Mouse (Mus musculus): ENCODE measurements at regions not wholly inside any gene's neighbourhood (a gene's known extent, or its start where the extent isn't known, plus 50 kb on each side); places are given as distances from the start of the nearest gene placed in this dataset.
"Not testable (repeated sequence)": the region's sequence is repeated elsewhere in the genome, so short reads cannot be mapped to it uniquely, and the experiment has no call there.

DNA sequence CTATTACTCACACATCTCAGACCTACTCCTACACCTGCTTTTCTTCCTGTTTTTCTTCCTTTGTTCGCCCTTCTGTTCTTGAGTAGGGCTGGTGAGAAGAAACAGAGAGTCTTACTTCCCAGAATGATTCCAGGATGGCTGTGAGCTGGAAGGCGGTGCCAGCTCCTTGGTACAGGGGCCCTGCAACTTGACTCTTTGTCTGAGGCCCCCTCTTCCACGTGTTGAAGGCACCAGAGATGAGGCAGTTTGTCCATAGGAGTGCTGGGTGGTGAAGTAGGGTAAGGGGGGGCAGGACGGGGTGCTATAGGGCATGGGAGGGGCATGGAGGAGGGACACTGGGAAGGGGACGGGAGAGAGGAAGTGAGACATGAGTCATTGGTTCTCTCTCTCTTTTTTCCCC is 60.8 kb downstream of the Dmrta2 start:
- DNase-seq = no peak

DNA sequence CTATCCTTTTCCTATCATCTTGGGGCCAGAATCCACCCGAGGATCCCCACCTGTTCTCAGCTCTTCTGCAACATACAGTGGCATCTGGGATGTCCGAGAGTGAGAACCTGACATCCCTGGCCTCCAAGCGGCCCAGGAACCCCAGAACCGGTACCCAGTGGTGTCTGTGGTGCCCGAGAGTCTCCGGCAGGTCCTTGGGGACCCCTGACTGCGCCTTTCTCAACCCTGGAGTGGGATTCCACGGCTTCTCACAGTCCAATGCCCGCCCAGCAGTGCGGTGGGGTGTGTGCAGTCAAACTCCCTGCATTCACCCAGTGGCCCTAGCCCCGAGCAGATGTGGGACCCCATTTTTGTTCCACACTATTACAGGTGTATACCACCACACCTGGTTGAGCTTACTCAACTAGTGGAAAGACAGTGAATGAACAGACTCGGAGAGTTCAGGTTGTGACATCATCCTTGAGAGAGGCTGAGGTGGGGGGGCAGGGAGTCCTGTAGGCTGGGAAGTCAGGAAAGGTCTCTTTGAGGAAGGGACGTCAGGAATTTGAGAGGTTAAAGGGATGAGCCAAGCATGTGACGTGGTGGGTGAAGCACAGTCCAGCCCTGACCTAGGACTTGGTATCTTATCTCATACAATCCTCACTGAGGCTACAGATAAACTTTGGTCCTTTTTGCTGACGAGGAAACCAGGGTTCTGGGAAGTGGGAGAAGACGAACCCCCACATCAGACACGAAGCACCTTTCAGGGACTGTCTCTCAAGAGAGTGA is 67.2 kb downstream of the Dmrta2 start:
- DNase-seq = no peak

DNA sequence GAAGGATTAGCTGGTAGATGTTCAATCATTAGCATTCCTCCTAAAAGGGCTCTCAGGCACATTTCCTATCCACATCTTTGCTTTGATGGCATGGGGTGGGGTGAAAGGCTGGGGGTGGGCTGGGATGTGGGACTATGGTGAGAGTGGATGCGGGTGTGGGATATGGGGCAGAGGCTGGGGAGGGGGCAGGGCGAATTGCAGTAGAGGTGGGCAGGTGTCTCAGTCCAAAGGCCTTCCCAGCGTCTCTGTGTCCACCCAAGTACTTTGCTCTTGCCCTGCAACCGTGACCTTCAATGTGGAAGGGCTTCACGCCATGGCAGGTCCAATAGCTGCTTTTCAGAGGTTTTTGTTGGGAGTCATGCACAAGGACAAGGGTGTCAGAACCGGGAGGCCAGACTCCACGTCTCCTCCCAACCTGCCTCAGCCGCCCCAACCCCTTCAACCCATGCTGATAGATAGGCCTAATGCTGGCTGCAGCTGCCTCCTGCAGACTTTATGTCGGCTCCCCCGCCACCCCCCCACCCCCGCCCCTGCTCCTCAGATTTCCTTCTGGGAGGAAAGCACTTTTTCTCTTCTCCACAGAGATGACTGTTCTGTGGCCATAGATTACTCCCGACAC is 67.9 kb downstream of the Dmrta2 start:
- DNase-seq = no peak

DNA sequence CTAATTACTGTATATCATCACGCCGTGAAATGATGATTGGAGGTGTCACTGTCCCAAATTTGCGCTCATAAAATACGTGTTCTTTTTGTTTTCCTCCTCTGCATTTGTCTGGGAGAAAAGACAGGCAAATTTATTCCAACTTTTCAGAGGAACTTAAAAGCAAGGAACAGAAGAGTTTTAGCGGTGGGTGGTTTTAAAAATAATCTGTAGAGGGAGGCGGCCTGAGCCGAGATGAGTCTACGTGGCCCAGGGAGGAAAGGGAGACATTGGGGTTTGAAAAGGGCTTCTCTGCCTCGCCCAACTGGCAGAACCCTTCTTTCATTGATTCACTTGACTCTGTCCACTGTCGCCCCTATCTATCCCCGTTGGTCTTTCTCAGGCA is 68.4 kb downstream of the Dmrta2 start:
- no peak for DNase-seq

DNA sequence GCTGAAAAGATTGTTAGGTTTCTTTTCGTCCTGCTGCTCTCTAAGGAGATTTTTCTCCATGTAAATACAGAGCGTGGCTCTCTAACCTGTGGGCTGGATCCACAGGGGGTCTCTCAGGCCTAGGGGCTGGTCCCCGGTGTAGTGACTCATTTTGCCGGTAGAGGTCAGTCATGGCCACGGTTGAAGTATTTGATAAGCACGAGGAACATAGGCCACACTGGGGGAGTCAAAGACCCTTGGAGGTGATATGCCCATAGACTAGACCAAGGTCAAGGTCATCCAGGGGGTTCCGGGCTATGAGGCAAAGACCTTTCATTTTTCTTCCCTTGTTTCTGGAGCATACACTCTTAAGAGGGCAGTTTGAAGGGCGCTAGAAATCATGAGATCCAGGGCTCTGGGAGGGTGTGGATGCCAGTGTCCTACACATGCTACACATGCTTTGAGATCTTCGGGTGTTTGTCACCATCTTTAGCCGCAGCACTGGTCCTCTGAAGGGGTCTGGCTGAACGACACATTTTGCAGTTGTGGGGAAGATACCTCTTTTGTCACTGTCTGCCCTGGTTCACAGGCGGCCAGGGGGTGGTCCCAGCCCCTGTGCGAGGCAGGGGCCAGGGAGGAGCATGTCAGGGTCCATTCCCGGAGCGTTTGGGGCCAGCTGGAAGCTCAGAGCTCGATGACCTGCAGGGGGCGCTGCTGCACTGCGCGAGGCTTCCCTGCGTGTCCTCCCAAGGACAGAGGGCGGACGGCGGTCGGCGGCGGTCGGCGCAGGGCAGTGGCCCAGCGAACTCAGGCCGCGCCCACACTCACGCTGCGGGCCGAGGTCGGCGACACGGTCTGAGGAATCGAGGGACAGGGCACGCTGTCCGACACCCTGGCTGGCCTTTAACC is 72.8 kb downstream of the Dmrta2 start:
- DNase-seq = peak; percentile 94 to 97

DNA sequence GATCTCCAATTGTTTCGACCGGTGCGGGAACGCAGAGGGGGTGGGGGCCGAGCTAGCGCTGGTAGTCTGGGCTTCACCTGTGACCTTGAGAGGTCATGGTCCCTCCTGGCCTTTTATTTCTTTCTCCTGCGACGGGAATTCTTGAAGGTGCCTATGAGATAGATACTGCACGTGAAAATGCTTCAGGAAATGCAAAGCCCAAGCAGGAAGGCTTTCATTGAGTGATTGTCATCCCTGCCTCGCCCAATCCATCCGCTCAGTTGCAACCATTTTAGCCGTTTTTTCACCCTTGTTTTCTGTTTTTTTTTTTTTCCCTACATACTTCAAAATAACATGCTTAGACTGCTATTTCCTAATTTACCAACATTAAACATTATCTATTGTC is 73.4 kb downstream of the Dmrta2 start:
- DNase-seq = no peak

DNA sequence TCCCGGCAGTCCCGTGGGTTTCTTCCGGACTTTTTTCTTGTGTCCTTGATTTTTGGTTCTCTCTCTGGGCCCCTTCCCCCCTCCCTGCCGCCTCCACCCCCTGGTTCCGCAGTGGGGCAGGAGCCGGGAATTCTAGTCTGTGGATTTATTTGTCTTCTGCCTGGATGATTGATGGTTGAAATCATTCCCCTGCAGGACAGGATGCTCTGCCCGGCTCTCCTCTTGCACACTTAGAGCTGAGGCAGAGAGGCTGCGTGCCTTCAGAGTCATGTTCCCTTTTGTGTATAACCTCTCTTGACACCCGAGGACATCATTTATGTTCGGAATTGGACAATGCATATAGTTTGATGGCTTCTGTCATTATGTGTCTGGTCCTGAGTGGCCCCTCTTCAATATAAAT is 74.0 kb downstream of the Dmrta2 start:
- no peak for DNase-seq

DNA sequence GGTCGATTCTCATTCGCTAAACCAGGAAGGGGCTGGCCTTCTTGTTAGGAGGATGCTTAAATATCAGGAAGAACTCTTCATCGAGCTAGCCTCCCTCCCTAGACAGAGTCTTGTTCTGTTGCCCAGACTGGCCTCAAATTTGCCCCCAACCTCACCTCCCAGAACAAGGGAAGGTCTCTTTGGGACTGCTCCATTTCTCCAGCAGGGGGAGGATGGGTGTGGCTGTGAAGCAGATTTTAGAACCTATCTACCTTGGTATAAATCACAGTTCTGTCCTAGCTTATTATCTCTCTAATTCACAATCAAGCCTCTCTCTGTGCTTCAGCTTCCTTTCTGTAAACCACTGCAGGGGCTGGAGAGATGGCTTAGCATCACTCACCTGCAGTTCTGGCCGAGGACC is 75.1 kb downstream of the Dmrta2 start:
- DNase-seq = peak in 1 of 2 experiments; percentile 26

DNA sequence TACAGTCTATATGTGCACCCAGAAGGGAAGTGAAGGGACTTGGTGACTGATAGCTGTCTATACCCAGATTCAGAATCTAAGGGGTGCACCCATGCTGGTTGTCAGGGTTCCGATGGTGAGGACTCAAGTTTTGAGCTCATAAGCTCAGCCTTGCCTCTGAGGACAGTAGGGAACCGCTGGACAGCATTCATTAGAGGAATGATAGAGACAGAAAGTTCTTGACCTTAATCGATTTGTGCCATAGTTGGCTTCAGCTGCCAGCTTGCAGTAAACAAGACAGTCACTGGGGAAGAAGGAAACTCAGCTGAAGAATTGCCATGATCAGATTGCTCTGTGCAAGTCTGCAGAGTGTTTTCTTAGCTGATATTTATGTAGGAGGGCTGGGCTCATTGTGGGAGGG is 96.0 kb downstream of the Dmrta2 start:
- no peak for DNase-seq

DNA sequence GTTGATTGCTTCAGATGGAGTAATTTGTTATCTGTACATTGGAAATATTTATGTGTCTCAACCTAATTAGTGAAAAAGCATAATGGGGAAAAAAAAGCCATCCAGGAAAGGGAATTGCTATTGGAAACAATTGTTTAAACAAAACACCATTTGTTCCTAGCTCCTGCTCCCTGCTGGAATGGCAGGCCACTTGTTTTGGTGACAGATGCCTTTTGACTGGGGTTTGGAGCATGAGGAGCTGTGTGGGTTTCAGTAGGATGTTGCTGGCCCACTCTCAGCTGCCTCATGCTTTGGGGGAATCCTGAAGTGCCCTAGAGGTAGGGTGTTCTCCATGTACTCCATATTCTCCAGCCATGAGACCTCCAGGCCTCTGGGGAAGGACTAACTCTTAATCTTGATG is 105.5 kb downstream of the Dmrta2 start:
- DNase-seq = no peak

DNA sequence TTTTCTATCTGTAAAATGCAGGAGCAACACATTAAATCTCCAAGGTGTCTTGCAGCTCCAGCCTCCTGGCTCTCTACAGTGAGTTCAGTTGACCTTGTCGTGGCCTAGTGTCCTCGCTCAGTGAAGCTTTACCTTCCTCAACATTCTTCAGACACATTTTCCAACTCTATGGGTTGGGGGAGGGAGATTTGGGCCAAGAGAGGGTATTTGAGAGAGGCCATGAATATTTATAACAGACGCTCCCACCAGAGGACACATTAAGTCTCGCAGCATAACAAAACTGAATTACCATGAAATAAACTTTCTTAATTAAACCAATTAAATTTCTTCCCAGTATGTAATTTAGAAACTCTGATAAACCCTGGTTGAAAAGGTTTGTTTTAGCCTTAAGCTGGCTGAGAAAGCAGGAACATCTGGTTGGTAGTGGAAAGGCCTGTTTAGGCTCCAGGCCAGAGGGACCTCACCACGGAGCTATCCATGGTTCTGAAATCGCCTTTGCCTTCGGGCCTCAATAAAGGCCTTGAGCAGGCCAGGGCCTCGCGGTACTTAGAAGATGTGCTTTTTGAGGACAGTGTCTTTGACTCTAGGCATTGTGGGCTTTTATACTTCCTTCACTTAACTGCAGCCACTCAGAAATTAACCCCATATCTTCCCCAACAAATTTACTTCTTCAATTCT is 109.9 kb downstream of the Dmrta2 start:
- DNase-seq = peak; percentile 9 to 15

DNA sequence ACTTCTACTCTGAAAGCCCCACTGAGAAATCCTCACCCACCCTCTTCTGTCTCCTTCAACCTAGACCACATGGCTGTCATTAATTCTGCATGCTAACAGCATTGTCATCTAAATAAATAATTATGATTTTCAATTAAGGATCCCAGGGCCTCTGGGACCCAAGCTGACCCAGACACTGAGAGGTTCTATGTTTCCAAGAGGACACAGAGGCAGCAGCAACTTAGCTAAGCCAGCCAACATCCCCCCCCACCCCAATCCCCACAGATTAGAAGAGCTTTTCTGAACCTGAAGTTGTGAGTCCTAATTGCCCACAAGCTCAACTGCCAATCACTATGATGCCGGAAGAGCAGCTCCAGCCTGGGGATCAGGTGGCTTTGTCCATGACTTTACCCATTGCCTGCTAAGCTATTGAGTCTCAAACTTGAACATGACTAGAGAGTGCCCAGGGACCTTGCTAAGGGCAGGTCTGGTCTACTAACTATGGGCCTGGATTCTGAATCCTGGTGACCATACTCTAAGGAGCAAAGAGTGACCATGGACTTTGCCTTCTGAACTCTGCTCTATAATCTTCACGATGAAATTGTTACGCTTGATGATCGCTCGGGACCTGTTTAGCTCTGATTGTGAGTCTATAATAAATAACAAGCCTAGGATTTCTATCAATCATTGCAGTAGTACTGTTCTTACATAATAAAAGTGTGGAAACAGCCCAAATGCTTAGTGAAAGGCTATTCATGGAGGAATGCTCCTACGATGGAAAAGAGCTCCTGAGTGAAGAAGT is 115.4 kb downstream of the Dmrta2 start:
- DNase-seq = no peak

DNA sequence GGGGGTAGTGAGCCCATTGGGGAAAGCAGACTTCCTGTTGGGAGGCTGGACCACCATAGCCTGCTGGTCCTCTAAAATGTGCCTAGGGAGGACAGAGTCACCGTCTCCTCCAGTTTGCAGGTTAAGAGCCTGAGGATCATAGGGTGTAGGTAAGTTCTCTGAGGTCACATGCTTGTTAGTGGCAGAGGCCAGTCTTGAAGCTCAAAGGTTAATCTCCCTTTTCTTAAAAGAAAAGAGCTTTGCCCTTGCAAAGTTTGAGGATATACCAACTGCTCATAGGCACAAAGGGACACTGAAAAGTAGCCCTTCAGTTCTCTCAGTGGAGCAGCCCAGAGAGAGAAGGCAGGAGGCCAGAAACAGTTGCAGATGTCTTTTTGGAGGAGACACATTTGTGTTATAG is 116.7 kb downstream of the Dmrta2 start:
- no peak for DNase-seq

DNA sequence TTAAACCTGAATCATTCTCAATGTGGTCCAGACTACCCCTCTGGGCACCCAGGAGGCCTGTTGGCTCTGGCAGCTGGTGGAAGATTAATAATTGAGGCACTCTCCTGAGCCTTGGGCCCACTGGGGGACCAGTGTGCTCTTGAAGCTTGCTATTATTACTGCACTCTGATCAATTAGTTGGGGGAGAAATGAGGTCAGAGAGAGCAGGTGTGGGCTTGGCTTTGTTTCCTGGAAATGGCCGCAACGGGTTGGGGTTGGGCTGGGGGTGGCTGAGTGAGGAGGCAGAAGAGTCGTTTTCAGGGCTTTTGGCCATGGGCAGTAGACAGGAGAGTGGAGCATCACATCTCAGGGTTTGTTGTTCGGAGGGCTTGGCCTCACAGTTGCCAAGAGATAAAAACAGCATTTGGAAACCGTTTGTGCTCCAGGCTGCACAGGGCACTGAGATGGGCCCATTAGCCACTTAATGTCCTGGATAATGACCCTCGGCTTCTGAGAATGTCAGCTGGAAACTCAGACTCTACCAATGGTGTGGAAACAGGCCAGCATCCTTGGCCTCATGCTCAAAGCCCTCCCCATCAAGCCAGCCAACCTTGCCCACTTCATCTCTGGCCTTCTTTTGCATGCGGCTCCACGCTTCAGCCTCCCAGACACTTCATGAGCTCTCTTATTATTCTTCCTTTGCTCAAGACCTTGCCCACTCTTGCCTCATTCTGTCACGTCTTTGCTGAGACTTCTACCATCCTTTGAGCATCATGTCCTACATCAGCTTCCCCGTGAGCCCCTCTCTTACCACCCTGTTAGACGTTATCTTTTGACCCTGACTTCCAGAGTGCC is 118.1 kb downstream of the Dmrta2 start:
- peak; percentile 23 to 25 for DNase-seq

DNA sequence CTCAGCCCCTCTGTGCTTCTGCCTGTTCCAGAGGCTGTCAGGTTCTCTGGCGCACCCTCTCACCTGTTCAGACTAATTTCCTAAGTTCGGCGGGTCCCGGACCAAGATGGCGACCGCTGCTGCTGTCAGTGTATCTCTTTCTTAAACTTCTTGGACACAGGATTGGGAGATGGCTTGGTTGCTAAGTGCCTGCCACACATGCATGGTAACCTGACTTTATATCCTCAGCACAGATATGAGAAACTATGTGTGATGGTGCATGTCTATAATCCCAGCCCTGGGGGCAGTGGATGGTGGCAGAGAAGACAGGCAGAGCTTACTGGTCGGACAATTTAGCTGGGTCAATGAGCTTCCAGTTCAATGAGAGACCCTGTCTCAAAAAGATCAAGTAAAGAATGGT is 126.3 kb downstream of the Dmrta2 start:
- not testable (repeated sequence) for DNase-seq

DNA sequence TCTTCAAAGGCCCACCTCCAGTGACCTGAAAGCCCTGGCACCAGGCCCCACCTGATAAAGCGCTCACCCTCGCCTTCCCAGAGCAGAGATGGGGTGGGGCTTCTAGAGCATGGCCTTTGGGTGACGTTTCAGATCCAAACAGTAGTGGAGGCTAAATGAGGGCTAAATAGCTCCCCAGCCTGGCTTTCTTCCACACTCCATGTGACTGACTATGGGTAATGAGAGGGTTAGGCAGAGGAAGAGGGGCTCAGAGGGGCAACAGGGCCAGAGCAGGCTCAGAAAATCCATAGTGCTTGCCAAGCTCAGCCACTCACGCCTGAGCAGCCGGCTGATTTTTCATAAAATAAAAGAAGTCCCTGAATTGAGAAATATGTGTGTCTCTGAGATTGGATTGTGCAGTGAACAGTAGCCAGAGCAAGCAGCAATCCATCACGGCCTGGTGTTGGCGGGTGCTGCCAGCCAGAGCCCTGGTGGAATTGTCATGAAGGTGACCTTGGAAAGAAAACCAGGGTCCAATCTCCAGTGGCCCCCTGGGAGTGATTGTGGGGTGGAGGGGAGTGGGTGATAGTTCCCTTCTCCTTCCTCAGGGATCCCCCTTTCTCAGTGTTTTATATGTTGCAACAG is 128.9 kb downstream of the Dmrta2 start:
- no peak for DNase-seq

DNA sequence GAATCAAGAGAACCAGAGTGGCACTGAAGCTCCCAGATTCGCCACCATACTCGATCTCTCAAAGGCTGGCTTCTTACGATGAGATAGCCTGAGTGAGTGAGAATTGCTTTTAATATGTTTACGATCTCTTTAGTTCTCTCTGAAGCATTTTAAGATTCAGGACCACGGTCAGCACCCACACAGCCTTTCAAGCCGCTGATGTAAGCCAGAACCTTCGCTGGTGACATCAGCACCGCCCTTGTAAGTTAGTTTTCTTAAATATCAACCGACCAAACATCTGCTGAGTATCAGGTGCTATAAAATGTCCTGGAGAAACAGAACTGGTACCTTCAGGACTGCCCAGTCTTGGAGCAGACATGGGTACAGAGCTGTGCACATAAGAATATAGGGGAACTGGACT is 141.6 kb downstream of the Dmrta2 start:
- DNase-seq = no peak

DNA sequence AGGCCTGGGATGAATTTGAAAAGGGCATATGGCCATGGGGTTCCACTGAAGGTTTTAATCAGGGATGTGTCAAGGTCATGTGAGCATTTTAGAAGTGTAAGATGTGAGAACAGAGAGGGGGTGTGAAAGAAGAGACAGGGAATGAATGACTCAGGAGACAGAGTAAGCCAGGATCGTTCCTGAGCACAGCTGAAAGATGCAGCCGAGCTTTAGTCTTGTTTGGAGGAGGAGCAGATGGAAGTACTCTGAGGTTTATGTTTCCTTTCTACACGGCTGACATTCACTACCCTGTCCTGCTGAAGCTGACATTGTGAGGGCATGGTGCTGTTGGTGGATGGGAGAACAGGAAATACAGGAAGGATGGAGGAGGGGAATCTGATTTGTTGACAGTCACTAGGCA is 142.0 kb downstream of the Dmrta2 start:
- no peak for DNase-seq

DNA sequence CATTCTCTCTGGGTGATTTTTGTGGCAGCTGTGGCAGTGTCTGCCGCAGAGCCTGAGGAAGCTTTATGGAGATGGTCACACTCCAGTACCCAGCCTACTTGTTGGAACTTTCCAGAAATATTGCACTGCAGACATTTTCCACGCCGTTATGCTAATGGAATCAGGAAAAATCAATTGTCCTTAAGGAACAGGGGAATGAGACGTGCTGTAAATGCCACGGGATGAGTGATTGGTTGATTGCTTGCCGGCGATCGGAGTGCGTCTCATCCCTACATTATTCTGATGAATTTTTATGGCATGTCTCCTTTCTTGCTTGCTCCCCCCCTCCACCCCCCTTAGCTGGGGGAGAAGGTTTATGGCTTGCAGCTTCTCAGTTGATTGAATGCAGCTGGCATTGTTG is 142.9 kb downstream of the Dmrta2 start:
- DNase-seq = no peak

DNA sequence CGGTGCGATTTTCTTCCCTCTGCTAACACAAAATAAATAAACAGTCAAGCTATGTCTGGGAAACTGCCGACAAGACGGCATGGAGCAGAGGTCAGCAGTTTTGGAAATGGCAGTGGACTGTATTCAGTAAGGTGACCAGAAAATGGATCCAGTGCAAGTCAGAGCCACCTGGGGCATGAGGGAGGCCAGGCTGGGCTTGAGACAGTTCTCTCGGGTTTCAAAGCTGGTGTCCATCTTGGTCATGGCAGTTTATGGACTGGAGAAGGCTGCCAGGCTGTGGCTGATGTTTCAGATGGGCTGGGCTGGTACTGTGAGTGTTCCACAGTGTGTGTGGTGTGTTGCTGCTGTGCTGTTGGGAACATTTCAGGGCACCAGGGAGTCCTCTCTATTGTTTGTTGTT is 143.6 kb downstream of the Dmrta2 start:
- no peak for DNase-seq
